Mouse (Mus musculus): ENCODE data around the gene Chtop.

GRCm38 (mm10) chr3:90493831-90494540, 15.3 kb downstream of the Chtop start:
- TF ChIP-seq CTCF (IDR thresholded peaks at IDR 0.05; ENCODE audit: control insufficient read depth, insufficient read depth, low read length) (no peak), POLR2A (IDR thresholded peaks at IDR 0.05; ENCODE audit: borderline replicate concordance, control insufficient read depth, low read depth, low read length) (no peak)
